Mouse (Mus musculus) embryonic fibroblast, embryonic 13.5 days (primary cell): Measurements from ENCODE around the gene Bbx.

ENCODE experiments used
- CTCF ChIP-seq: IDR thresholded peaks from 2 replicates; pipeline ENCODE4 v1.5.1; 2011; ENCODE audit warnings: mild to moderate bottlenecking, control low read depth, low read length, moderate library complexity, borderline replicate concordance; ENCODE audit not compliant: insufficient read depth
- POLR2A ChIP-seq: IDR thresholded peaks from 2 replicates; pipeline ENCODE4 v1.6.1; 2011; ENCODE audit warnings: low read depth, mild to moderate bottlenecking, control low read depth, low read length, moderate library complexity

DNA sequence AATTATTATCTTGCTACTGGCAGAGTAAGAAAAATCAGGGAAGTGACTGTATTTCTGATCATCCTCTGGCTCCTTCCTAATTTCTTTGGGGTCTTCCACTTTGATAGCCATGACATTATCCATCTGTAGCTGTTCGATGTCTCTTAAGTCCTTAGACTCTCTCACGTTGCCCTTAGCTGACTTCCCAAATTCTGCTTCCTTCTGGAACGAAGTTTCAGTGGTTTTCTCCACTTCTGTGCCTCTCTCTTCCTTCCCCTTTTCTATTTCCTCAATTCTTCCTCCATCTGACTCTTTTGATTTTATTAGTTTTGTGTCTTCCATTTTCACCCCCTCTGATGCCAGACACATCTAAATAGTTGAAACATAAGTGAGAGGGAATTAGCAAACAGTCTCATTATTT lies 207.2 kb downstream of the Bbx start:
- no peak for TF ChIP-seq CTCF
- no peak for TF ChIP-seq POLR2A
